Mouse (Mus musculus): ENCODE results near the gene Tenm2. TPM values are rescaled to one million over a fixed set of nuclear protein-coding genes. Genes with fewer than 3 reads are reported as not detected.

Gene Tenm2
- polyA plus RNA-seq, 1 experiment from 2014 or later, result not detected

DNA sequence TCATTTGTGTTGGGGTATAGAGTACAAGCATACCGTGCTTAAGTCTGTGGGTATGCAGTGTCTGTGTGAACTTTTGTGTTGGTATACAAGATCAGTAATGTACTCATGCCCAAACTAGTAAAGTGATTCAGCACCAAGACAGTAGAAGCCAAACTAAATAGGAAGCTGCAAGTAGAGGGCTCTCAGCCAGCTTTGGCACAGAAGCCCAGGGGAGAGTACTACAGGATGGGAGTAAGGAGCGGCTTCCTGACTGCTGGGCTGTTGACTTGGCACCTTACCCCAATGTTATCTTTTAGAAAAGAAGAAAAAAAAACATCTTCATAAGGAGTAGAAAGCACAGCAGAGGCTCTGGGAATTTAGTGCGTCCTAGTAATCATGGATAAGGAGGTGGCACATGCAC, 700.2 kb downstream of the Tenm2 start:
- WGBS (ENCODE audit: insufficient replicate concordance), result 73% methylated on average over 3 of the region's 3 CpGs
- H3K27me3 ChIP-seq (ENCODE audit: insufficient read depth, low read length), result no peaks in the 10 kb centered on the region
- TF ChIP-seq EP300 (IDR thresholded peaks at IDR 0.05; ENCODE audit: low read depth), result no peak
- TF ChIP-seq CTCF (IDR thresholded peaks at IDR 0.05; ENCODE audit: low read depth), result no peak
- H3K4me3 ChIP-seq (ENCODE audit: low read depth, low read length), result no peak overlapping the region
- no peak for ATAC-seq
- DNase-seq, result no peak
- no peaks in the 10 kb centered on the region for H3K9me3 ChIP-seq (ENCODE audit: low read length)
- no peak overlapping the region for H3K9ac ChIP-seq (replicated peaks)
- no peak overlapping the region for H3K27ac ChIP-seq (ENCODE audit: low read depth)
- H3K4me2 ChIP-seq (ENCODE audit: low read depth, low read length), result no peak overlapping the region
- no peaks in the 10 kb centered on the region for H3K4me1 ChIP-seq (ENCODE audit: insufficient read depth)
- H3K36me3 ChIP-seq (replicated peaks; ENCODE audit: insufficient read depth, low read length), result no peaks in the 10 kb centered on the region

GRCm38 (mm10) chr11:36531614-36532013, 704.1 kb downstream of the Tenm2 start:
- ATAC-seq (no peak), DNase-seq (no peak)
- H3K4me2 ChIP-seq (ENCODE audit: low read depth, low read length), result no peak overlapping the region
- no peak overlapping the region for H3K27ac ChIP-seq (ENCODE audit: low read depth)
- H3K9ac ChIP-seq (replicated peaks), result no peak overlapping the region
- H3K9me3 ChIP-seq (ENCODE audit: low read length), result no peaks in the 10 kb centered on the region
- H3K4me3 ChIP-seq (ENCODE audit: low read depth, low read length), result no peak overlapping the region
- no peak for TF ChIP-seq EP300 (IDR thresholded peaks at IDR 0.05; ENCODE audit: low read depth)
- 36% methylated on average over 4 of the region's 4 CpGs for WGBS (ENCODE audit: insufficient replicate concordance)
- H3K27me3 ChIP-seq (ENCODE audit: insufficient read depth, low read length), result no peaks in the 10 kb centered on the region
- H3K4me1 ChIP-seq (ENCODE audit: insufficient read depth), result no peaks in the 10 kb centered on the region
- no peaks in the 10 kb centered on the region for H3K36me3 ChIP-seq (replicated peaks; ENCODE audit: insufficient read depth, low read length)

GRCm38 (mm10) chr11:36527509-36527908, 708.3 kb downstream of the Tenm2 start:
- no peak for DNase-seq
- Histone ChIP-seq H3K4me3 (ENCODE audit: low read depth, low read length) (no peak overlapping the region), H3K9ac (replicated peaks) (no peak overlapping the region), H3K36me3 (replicated peaks; ENCODE audit: insufficient read depth, low read length) (no peaks in the 10 kb centered on the region), H3K4me2 (ENCODE audit: low read depth, low read length) (no peak overlapping the region), H3K9me3 (ENCODE audit: low read length) (no peaks in the 10 kb centered on the region), H3K27ac (ENCODE audit: low read depth) (no peak overlapping the region), H3K4me1 (ENCODE audit: insufficient read depth) (no peaks in the 10 kb centered on the region), H3K27me3 (ENCODE audit: insufficient read depth, low read length) (no peaks in the 10 kb centered on the region)
- TF ChIP-seq CTCF (IDR thresholded peaks at IDR 0.05; ENCODE audit: low read depth), result no peak
- no peak for TF ChIP-seq EP300 (IDR thresholded peaks at IDR 0.05; ENCODE audit: low read depth)
- no peak for ATAC-seq
- 63% methylated on average over 4 of the region's 4 CpGs for WGBS (ENCODE audit: insufficient replicate concordance)

DNA sequence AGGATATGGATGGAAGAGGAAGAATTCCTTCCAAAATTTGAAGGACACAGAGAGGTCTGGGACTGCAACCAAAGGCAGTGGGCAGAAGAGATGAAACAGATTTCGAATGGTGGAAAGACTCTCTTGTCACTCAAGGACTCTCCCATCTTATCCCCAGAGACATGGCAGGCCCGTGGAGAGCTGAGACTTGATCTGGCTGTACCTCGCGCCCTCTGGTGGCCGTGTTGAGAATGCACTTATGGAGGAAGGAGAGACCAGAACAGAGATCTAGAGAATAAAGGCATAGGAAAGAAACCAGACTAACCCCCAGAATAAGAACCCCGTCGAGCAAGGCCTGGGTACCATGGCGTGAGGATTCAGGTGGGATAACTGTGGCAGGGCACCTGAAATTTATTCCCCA, 709.4 kb downstream of the Tenm2 start:
- Histone ChIP-seq H3K36me3 (replicated peaks; ENCODE audit: insufficient read depth, low read length) (no peaks in the 10 kb centered on the region), H3K4me2 (ENCODE audit: low read depth, low read length) (no peak overlapping the region), H3K27me3 (ENCODE audit: insufficient read depth, low read length) (no peaks in the 10 kb centered on the region), H3K4me3 (ENCODE audit: low read depth, low read length) (no peak overlapping the region), H3K9ac (replicated peaks) (no peak overlapping the region), H3K4me1 (ENCODE audit: insufficient read depth) (no peaks in the 10 kb centered on the region), H3K27ac (ENCODE audit: low read depth) (no peak overlapping the region), H3K9me3 (ENCODE audit: low read length) (no peaks in the 10 kb centered on the region)
- TF ChIP-seq EP300 (IDR thresholded peaks at IDR 0.05; ENCODE audit: low read depth), result no peak
- peak; percentile 87 for TF ChIP-seq CTCF (IDR thresholded peaks at IDR 0.05; ENCODE audit: low read depth)
- ATAC-seq, result no peak
- WGBS (ENCODE audit: insufficient replicate concordance), result 7% methylated on average over 8 of the region's 8 CpGs
- peak; percentile 79 for DNase-seq

- no peak overlapping the region for H3K27ac ChIP-seq (ENCODE audit: low read depth)
Measured at GRCm38 (mm10) chr11:36512468-36512867, 723.3 kb downstream of the Tenm2 start.

GRCm38 (mm10) chr11:36508312-36508711, 727.5 kb downstream of the Tenm2 start:
- no peak for TF ChIP-seq CTCF (IDR thresholded peaks at IDR 0.05; ENCODE audit: low read depth)
- no peak for TF ChIP-seq EP300 (IDR thresholded peaks at IDR 0.05; ENCODE audit: low read depth)
- no peaks in the 10 kb centered on the region for H3K27me3 ChIP-seq (ENCODE audit: insufficient read depth, low read length)
- 52% methylated on average over 7 of the region's 7 CpGs for WGBS (ENCODE audit: insufficient replicate concordance)
- no peak overlapping the region for H3K9ac ChIP-seq (replicated peaks)
- H3K27ac ChIP-seq (ENCODE audit: low read depth), result no peak overlapping the region
- H3K4me3 ChIP-seq (ENCODE audit: low read depth, low read length), result no peak overlapping the region
- H3K9me3 ChIP-seq (ENCODE audit: low read length), result no peaks in the 10 kb centered on the region
- H3K4me1 ChIP-seq (ENCODE audit: insufficient read depth), result no peaks in the 10 kb centered on the region
- DNase-seq, result no peak
- no peak overlapping the region for H3K4me2 ChIP-seq (ENCODE audit: low read depth, low read length)
- ATAC-seq, result no peak
- H3K36me3 ChIP-seq (replicated peaks; ENCODE audit: insufficient read depth, low read length), result no peaks in the 10 kb centered on the region

More at GRCm38 (mm10) chr11:36512468-36512867, 723.3 kb downstream of the Tenm2 start:
- DNase-seq, result no peak
- TF ChIP-seq CTCF (IDR thresholded peaks at IDR 0.05; ENCODE audit: low read depth), result no peak
- TF ChIP-seq EP300 (IDR thresholded peaks at IDR 0.05; ENCODE audit: low read depth), result no peak
- H3K27me3 ChIP-seq (ENCODE audit: insufficient read depth, low read length), result no peaks in the 10 kb centered on the region
- no peak for ATAC-seq
- H3K4me1 ChIP-seq (ENCODE audit: insufficient read depth), result no peaks in the 10 kb centered on the region
- H3K36me3 ChIP-seq (replicated peaks; ENCODE audit: insufficient read depth, low read length), result no peaks in the 10 kb centered on the region
- H3K9me3 ChIP-seq (ENCODE audit: low read length), result no peaks in the 10 kb centered on the region
- H3K9ac ChIP-seq (replicated peaks), result no peak overlapping the region
- no peak overlapping the region for H3K4me3 ChIP-seq (ENCODE audit: low read depth, low read length)
- no peak overlapping the region for H3K4me2 ChIP-seq (ENCODE audit: low read depth, low read length)
- WGBS (ENCODE audit: insufficient replicate concordance), result 48% methylated on average over 7 of the region's 7 CpGs
